Mouse (Mus musculus) yolk sac, embryonic 10.5 days (tissue): ENCODE measurements at regions not wholly inside any gene's neighbourhood (a gene's known extent, or its start where the extent isn't known, plus 50 kb on each side); places are given as distances from the start of the nearest gene placed in this dataset.
A peak's percentile ranks its signal among the peaks of the same experiment; 100 is the strongest.
"Not testable (repeated sequence)": the region's sequence is repeated elsewhere in the genome, so short reads cannot be mapped to it uniquely, and the experiment has no call there.

Experiments used
- DNase-seq: peaks from one replicate; pipeline ENCODE4 v3.0.0-alpha.2; 2017; ENCODE audit warnings: low spot score

DNA sequence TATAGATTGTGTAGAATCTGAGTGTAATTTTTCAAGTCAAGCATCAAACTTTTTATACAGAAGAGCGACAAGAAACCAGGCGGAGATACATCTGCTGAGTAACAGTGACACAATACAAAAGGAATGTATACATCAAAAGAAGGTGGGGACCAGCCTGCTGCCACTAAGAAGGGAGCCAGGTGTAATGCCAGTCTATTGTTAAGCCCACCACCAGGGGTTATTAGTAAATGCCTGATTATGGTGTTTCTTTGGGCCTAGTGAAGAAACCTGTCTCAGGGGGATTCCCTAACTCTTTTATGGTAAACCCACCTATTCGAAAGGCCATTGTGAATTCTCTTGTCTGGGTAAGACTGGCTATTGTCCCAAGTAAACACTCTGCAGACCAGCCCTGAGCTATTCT lies 126.3 kb upstream of the Thpo start:
- not testable (repeated sequence) for DNase-seq

- no peak for DNase-seq
Measured at GRCm38 (mm10) chr16:20854696-20855213, 120.4 kb upstream of the Thpo start.

GRCm38 (mm10) chr16:20838151-20838550 lies 103.8 kb upstream of the Thpo start:
- DNase-seq = no peak

GRCm38 (mm10) chr16:20836866-20837265 lies 102.6 kb upstream of the Thpo start:
- no peak for DNase-seq

- not testable (repeated sequence) for DNase-seq
Measured at GRCm38 (mm10) chr16:20833838-20834237, 99.5 kb upstream of the Thpo start.

DNA sequence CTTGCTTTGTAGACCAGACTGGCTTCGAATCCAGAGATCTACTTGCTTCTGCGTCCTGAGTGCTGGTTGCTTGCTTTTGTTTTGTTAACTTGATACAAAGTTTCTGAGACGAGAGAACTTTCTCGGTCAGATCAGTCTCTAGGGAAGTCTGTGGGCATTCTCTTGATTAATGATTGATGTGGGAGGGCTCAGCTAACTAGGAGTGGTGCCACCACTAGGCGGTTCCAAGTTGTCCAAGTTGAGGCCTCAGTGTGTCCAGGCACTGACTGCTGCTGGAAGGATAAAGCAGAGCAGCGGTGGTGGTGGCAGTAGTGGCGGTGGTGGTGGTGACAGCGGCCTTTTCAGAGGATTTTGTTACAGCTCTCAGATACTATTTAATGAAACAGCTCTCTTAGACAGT lies 99.0 kb upstream of the Thpo start:
- DNase-seq = no peak

DNA sequence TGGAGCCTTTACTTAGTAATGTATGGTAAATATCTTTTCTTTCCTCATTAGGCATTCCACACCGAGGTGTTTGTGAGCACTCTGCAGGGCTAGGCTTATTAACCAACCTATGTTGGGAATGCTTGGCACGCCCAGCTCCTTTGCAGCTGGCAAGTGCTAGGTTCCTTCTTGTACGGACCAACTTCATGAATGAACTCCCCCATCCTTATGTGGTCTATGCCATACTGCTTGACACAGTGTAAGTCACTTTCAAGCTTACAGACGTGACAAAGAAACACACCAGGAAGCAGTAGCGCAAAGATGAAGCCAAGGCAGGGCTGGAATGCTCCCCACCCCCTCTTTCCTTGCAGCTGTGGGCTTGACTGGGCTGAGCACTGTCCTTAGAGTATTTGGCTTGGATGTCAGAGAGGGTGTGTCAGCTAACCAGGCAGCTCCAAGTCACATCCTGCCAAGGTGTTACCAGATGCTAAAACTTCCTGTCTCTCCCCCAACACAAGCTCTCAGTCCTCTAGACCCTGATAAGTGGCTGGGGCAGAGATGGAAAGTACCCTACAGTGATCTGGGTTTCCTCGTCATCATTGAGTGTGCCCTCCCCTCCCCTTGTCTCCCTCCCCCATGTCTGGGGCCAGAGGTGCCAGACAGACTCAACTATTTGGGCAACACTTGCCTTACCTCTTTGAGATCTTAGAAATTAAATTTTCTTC lies 95.6 kb upstream of the Thpo start:
- no peak for DNase-seq

- DNase-seq = no peak
Measured at GRCm38 (mm10) chr16:20828996-20829731, 94.9 kb upstream of the Thpo start.

DNA sequence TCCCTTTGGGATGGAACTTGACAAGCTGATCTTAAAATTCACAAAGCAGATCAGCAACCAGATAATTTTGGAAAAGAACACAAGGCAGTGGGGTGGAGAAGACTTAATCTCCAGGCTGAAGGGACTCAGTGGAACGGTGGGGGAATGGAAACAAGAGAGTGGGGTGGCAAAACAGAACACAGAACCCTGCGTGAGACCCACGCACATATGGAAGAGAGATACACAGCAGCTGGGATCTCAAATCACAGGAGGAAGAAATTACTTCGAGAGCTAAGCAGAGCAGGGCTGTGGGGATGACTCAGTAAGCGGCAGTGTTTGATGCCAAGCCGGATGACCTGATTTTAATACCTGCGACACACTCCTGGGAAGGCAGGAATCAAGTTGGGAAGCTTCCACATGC lies 89.9 kb upstream of the Thpo start:
- DNase-seq = no peak

GRCm38 (mm10) chr16:20820939-20821338 lies 86.6 kb upstream of the Thpo start:
- no peak for DNase-seq

- DNase-seq = no peak
Measured at GRCm38 (mm10) chr16:20819568-20819967, 85.3 kb upstream of the Thpo start.

- DNase-seq = peak; percentile 9
Measured at GRCm38 (mm10) chr16:20818711-20819189, 84.4 kb upstream of the Thpo start.

DNA sequence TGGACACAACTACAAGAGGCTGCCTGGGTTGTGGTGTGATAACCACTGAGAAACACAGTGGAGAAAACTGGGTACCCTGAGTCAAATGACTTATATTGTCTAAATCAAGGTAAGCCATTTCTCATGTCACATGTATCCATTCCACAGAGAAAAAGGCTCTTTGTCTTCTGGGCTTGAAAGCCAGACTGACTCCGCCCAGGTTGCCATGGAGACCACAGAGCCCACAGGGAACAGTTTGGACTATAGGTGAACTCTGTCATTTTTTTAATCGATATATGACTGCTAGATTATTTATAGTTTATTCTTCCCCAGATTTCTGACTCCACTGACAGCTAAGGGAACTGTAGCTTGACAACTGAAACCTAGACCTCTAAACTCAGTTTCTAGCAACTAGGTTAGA lies 80.7 kb upstream of the Thpo start:
- DNase-seq = no peak

- no peak for DNase-seq
Measured at GRCm38 (mm10) chr16:20814240-20814639, 79.9 kb upstream of the Thpo start.

GRCm38 (mm10) chr16:20812025-20812424 lies 77.7 kb upstream of the Thpo start:
- not testable (repeated sequence) for DNase-seq

DNA sequence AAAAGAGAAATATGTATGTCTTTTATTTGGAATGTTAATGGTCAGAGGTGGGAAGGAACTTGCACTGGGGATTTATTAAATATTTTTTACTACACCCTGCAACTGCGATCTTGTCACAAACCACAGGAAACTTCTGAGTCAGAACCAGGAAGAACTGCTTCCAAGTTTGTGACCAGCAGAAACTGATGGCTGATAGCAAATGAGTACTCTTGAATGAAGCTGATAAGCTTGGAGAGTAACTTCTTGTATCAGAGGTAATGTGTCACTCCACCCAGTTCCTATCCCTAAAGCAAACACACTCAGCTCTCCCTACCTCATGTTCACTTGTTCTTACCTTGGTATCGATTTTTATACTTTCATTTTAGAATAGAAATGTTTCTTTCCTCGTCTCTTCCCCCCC lies 76.0 kb upstream of the Thpo start:
- no peak for DNase-seq

- no peak for DNase-seq
Measured at GRCm38 (mm10) chr16:20808263-20808662, 74.0 kb upstream of the Thpo start.

GRCm38 (mm10) chr16:20806739-20807138 lies 72.4 kb upstream of the Thpo start:
- DNase-seq = no peak

- no peak for DNase-seq
Measured at GRCm38 (mm10) chr16:20805793-20806192, 71.5 kb upstream of the Thpo start.

DNA sequence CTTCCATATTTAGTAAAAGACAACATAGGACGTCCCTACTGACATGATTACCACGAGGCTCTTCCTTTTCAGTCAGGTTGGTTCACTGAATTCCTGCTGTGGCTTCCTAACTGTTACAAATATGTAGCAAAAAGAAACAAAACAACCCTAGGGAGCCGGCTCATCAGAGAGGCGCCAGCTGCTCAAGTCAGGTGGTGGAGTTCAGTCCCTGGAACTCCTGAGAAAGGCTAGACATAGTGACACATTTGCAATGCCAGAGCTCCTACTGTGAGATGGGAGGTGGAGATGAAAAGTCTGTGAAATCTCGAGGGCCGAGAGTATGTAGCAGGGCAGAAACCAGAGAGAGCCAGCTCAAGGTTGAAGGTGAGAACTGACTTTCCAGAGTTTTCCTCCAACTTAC lies 70.8 kb upstream of the Thpo start:
- DNase-seq = no peak

- DNase-seq = peak; percentile 80
Measured at GRCm38 (mm10) chr16:20804601-20805017, 70.3 kb upstream of the Thpo start.

DNA sequence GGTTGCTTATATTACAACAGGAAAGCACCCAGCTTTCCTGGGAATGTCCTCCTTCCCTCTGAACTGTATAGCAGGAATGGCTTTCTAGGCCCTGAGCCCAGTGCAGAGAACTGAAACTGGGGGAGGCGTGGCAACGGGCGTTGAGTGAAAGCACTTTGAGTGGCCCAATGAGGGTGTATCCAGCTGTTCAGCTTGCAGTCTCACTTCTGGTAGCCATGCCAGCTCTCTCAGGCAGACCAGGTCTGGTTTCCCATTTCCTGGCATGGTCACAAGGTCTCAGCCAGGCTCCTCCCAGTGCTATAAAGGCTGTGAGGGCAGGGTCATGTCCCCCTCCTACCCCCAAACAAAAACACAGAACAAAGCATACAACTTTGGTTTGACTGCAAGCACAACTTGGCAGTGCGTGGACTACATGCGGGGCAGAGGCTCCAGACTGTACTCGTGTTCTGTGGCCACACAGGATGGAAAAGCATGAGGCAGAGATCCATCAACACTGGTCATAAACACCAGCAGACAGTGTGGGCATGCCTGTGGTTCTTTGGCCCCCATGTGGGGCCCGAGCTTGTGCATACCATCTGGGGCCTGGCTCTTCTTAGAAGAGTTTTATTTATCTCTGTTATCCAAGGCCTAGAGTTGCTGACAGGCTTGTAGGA lies 69.1 kb upstream of the Thpo start:
- DNase-seq = peak; percentile 6

DNA sequence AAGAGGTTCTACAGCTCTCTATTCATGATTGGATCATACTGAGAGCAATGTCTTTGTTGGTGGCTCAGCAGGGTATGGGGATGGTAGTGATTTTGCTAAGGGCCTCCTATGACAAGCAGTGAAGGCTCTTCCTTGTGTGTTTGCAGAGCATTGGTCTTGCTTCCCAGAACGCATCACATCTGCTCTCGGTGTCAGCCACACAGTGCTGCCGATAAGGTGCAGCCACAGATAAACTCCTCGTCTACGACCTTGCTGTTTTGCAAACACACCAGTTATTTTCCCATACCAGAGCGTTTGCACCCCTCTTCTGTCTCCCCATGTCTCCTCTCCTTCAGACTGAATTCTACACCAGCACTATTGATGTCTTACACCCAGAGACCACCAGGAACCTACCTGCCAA lies 68.4 kb upstream of the Thpo start:
- DNase-seq = no peak
